Mouse (Mus musculus): Measurements from ENCODE around the gene Mtnr1b. TPM values are rescaled to one million over a fixed set of nuclear protein-coding genes. Genes with fewer than 3 reads are reported as not detected.

Gene Mtnr1b
- polyA plus RNA-seq (2012; rRNA removed) (not detected in 2 replicates), polyA plus RNA-seq (2014; fragmentation: Nextera tagmentation; extraction: Ambion mirVana) (not detected in 2 replicates)

DNA sequence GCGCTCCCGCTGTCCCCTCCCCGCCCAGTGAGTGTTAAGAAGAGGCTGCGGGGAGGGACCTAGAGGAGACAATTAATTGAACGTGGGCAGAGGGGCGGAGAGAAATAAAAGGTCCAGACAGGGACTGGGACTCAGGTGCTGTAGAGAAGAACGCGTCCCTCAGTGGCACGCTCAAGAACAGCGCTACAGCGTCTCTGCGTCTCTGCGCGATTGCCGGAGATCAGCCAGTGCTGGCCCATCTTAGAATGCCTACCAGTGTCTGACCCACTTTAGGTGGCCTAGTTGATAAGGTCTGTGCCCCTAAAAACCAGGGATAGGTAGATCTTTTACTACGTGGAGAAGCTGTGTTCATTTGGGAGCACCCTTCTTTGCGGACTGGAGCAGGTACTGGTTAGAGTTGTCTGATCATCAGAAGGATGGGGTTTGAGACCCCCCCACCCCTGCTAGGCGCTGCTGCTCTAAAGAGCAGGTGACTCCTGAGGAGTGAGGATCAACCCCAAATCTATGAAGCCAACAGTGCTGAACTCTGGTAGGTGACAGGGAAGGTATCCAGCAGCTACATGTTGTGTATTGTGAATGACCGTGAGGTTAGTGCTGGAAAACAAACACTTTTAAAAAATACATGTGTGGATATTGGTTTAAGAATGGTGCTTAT lies at the start of gene Mtnr1b:
Gene Mtnr1b (minus strand): TSS at position 51 of the 655 bp plus-strand sequence.
- Histone ChIP-seq H3K27me3 (ENCODE audit: control insufficient read depth, insufficient read depth, low read length) (no peaks in the 10 kb centered on the region), H3K4me1 (replicated peaks; ENCODE audit: control insufficient read depth in 2 of 2, insufficient read depth in 2 of 2, low read length in 1 of 2) (no peaks in the 10 kb centered on the region), H3K4me2 (ENCODE audit: low read depth) (no peak within 1 kb of the TSS), H3K36me3 (replicated peaks; ENCODE audit: control insufficient read depth, insufficient read depth, low read depth) (no peaks in the 10 kb centered on the region), H3K9ac (replicated peaks) (no peak within 1 kb of the TSS), H3K27ac (no peak within 1 kb of the TSS), H3K4me3 (ENCODE audit: insufficient read depth in 1 of 2, low read depth in 2 of 2, low read length in 2 of 2) (no peak within 1 kb of the TSS), H3K9me3 (ENCODE audit: control insufficient read depth, low read length) (no peaks in the 10 kb centered on the region)
- TF ChIP-seq EP300 (IDR thresholded peaks at IDR 0.05; ENCODE audit: low read depth) (no peak), CTCF (IDR thresholded peaks at IDR 0.05; ENCODE audit: low read depth) (no peak)
- no peak for DNase-seq (ENCODE audit: low read depth in 3 of 3, low spot score in 3 of 3)
- WGBS (ENCODE audit: insufficient replicate concordance), result 49% methylated on average over 19 of the region's 19 CpGs
- no peak for ATAC-seq (ENCODE audit: insufficient read depth)

DNA sequence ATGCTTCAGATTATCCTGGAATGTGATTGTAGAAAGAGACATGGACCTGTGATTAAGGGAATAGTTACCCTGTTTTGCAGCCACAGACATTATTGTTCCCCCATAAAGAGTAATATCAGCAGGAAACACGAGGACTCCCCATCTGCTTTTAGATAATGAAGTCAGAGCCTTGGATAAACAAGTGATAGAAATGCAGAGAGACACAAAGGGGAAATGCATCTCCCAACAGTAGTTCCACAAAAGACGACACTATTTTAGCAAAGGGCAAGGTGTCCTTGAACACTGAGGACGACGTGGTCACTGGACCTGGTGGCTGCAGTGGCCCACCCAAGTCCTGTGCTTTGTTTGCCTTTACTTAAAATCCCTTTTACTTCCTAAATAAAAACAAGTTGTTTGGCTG lies 45.9 kb upstream of the Mtnr1b start:
- Histone ChIP-seq H3K36me3 (replicated peaks; ENCODE audit: control insufficient read depth, insufficient read depth, low read depth) (no peaks in the 10 kb centered on the region), H3K4me3 (ENCODE audit: insufficient read depth in 1 of 2, low read depth in 2 of 2, low read length in 2 of 2) (no peak overlapping the region), H3K27ac (no peak overlapping the region), H3K4me1 (replicated peaks; ENCODE audit: control insufficient read depth in 2 of 2, insufficient read depth in 2 of 2, low read length in 1 of 2) (no peaks in the 10 kb centered on the region), H3K27me3 (ENCODE audit: control insufficient read depth, insufficient read depth, low read length) (no peaks in the 10 kb centered on the region), H3K4me2 (ENCODE audit: low read depth) (no peak overlapping the region), H3K9ac (replicated peaks) (no peak overlapping the region), H3K9me3 (ENCODE audit: control insufficient read depth, low read length) (no peaks in the 10 kb centered on the region)
- WGBS (ENCODE audit: insufficient replicate concordance), result 20% methylated on average over 4 of the region's 4 CpGs
- ATAC-seq (ENCODE audit: insufficient read depth), result no peak
- TF ChIP-seq CTCF (IDR thresholded peaks at IDR 0.05; ENCODE audit: low read depth), result no peak
- no peak for TF ChIP-seq EP300 (IDR thresholded peaks at IDR 0.05; ENCODE audit: low read depth)
- no peak for DNase-seq (ENCODE audit: low read depth in 3 of 3, low spot score in 3 of 3)

- no peak for ATAC-seq (ENCODE audit: insufficient read depth)
- Histone ChIP-seq H3K27ac (no peak overlapping the region), H3K9ac (replicated peaks) (no peak overlapping the region), H3K9me3 (ENCODE audit: control insufficient read depth, low read length) (no peaks in the 10 kb centered on the region), H3K4me3 (ENCODE audit: insufficient read depth in 1 of 2, low read depth in 2 of 2, low read length in 2 of 2) (no peak overlapping the region), H3K4me2 (ENCODE audit: low read depth) (no peak overlapping the region), H3K36me3 (replicated peaks; ENCODE audit: control insufficient read depth, insufficient read depth, low read depth) (no peaks in the 10 kb centered on the region), H3K27me3 (ENCODE audit: control insufficient read depth, insufficient read depth, low read length) (no peaks in the 10 kb centered on the region), H3K4me1 (replicated peaks; ENCODE audit: control insufficient read depth in 2 of 2, insufficient read depth in 2 of 2, low read length in 1 of 2) (no peaks in the 10 kb centered on the region)
- no peak for TF ChIP-seq CTCF (IDR thresholded peaks at IDR 0.05; ENCODE audit: low read depth)
- no peak for TF ChIP-seq EP300 (IDR thresholded peaks at IDR 0.05; ENCODE audit: low read depth)
- no peak for DNase-seq (ENCODE audit: low read depth in 3 of 3, low spot score in 3 of 3)
- WGBS (ENCODE audit: insufficient replicate concordance), result 57% methylated on average over 5 of the region's 5 CpGs
These were observed 45.1 kb upstream of the Mtnr1b start for GRCm38 (mm10) chr9:15919373-15920005.

DNA sequence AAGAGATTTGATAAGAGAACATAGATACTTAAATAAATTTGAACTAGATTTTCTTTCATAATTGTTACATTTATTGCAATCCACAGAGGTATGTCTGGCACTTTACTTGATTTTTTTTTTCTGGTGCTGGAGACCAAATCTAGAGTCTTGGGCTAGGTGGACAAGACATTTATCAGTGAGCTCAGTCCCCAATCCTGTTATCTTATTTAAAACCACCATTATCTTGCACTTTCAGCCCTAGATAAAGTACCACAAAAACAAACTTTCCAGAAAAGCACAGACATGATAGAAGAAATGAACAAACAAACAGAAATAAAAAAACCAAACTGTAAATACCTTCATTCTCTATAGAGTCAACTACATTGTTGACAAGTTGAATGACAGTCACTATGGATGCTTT lies 42.2 kb upstream of the Mtnr1b start:
- Histone ChIP-seq H3K27me3 (ENCODE audit: control insufficient read depth, insufficient read depth, low read length) (no peaks in the 10 kb centered on the region), H3K4me1 (replicated peaks; ENCODE audit: control insufficient read depth in 2 of 2, insufficient read depth in 2 of 2, low read length in 1 of 2) (no peaks in the 10 kb centered on the region), H3K9ac (replicated peaks) (no peak overlapping the region), H3K9me3 (ENCODE audit: control insufficient read depth, low read length) (no peaks in the 10 kb centered on the region), H3K4me2 (ENCODE audit: low read depth) (no peak overlapping the region), H3K36me3 (replicated peaks; ENCODE audit: control insufficient read depth, insufficient read depth, low read depth) (no peaks in the 10 kb centered on the region), H3K27ac (no peak overlapping the region), H3K4me3 (ENCODE audit: insufficient read depth in 1 of 2, low read depth in 2 of 2, low read length in 2 of 2) (no peak overlapping the region)
- ATAC-seq (ENCODE audit: insufficient read depth), result no peak
- no peak for DNase-seq (ENCODE audit: low read depth in 3 of 3, low spot score in 3 of 3)
- TF ChIP-seq EP300 (IDR thresholded peaks at IDR 0.05; ENCODE audit: low read depth) (no peak), CTCF (IDR thresholded peaks at IDR 0.05; ENCODE audit: low read depth) (no peak)

DNA sequence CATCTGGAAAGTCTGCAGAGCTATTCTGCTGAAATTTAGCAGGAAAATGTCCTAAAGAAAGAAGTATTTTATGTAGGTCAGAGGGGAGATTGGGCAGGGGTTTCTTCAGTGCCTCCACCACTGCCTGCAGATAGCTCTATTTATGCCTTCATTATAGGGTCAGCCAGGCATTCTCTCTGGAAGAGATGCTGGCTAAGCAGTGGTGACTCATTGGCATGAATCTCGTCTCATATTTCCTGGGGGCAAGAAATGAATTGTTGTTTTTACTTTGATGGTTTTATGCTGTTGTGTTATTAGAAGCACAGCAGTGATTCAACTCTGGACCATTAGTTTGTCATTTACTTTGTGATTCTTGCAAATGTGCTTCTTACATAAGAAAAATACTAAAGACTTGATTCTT lies 38.4 kb upstream of the Mtnr1b start:
- Histone ChIP-seq H3K27me3 (ENCODE audit: control insufficient read depth, insufficient read depth, low read length) (no peaks in the 10 kb centered on the region), H3K4me1 (replicated peaks; ENCODE audit: control insufficient read depth in 2 of 2, insufficient read depth in 2 of 2, low read length in 1 of 2) (no peaks in the 10 kb centered on the region), H3K36me3 (replicated peaks; ENCODE audit: control insufficient read depth, insufficient read depth, low read depth) (no peaks in the 10 kb centered on the region), H3K4me3 (ENCODE audit: insufficient read depth in 1 of 2, low read depth in 2 of 2, low read length in 2 of 2) (no peak overlapping the region), H3K9ac (replicated peaks) (no peak overlapping the region), H3K9me3 (ENCODE audit: control insufficient read depth, low read length) (no peaks in the 10 kb centered on the region), H3K27ac (no peak overlapping the region), H3K4me2 (ENCODE audit: low read depth) (no peak overlapping the region)
- DNase-seq (ENCODE audit: low read depth in 3 of 3, low spot score in 3 of 3) (no peak), ATAC-seq (ENCODE audit: insufficient read depth) (no peak)
- 32% methylated on average over 1 of the region's 1 CpGs for WGBS (ENCODE audit: insufficient replicate concordance)
- TF ChIP-seq CTCF (IDR thresholded peaks at IDR 0.05; ENCODE audit: low read depth) (no peak), EP300 (IDR thresholded peaks at IDR 0.05; ENCODE audit: low read depth) (no peak)
